Mouse (Mus musculus) forebrain, embryonic 16.5 days (tissue): ENCODE results near the gene Osbp2. TPM values are rescaled to one million over a fixed set of nuclear protein-coding genes. Genes with fewer than 3 reads are reported as not detected.

ENCODE experiments used
- ATAC-seq: fragments of 200-750 bp; cut with Nextera tagmentation; 2 replicates; pipeline ENCODE4 v1.8.0; 2017; ENCODE audit warnings: mild to moderate bottlenecking, moderate library complexity
- H3K27ac ChIP-seq: fragments of 300-500 bp; sonication (generic); 2 replicates; pipeline ENCODE4 v1.5.1; 2014; ENCODE audit warnings: low read length, control low read depth
- H3K27me3 ChIP-seq: fragments of 300-500 bp; sonication (generic); replicated peaks from 2 replicates; pipeline ENCODE4 v1.6.1; 2014; ENCODE audit warnings: low read length; ENCODE audit not compliant: control insufficient read depth, insufficient read depth
- H3K36me3 ChIP-seq: fragments of 300-500 bp; sonication (generic); 2 replicates; pipeline ENCODE4 v1.6.1; 2014; ENCODE audit not compliant: control insufficient read depth, insufficient read depth
- H3K4me1 ChIP-seq: fragments of 300-500 bp; sonication (generic); replicated peaks from 2 replicates; pipeline ENCODE4 v1.6.1; 2014; ENCODE audit warnings: low read length; ENCODE audit not compliant: control insufficient read depth, insufficient read depth
- H3K4me2 ChIP-seq: fragments of 300-500 bp; sonication (generic); 2 replicates; pipeline ENCODE4 v1.6.1; 2014; ENCODE audit warnings: mild to moderate bottlenecking, low read length, control low read depth
- H3K4me3 ChIP-seq: fragments of 300-500 bp; sonication (generic); replicated peaks from 2 replicates; pipeline ENCODE4 v1.5.1; 2014; ENCODE audit warnings: mild to moderate bottlenecking, low read length, control low read depth
- H3K9ac ChIP-seq: fragments of 300-500 bp; sonication (generic); replicated peaks from 2 replicates; pipeline ENCODE4 v1.6.1; 2014; ENCODE audit warnings: low read depth, low read length, control low read depth
- H3K9me3 ChIP-seq: fragments of 300-500 bp; sonication (generic); 2 replicates; pipeline ENCODE4 v1.6.1; 2016; ENCODE audit warnings: low read length; ENCODE audit not compliant: control insufficient read depth
- WGBS: fragments of 180-500 bp; shearing (Covaris S2); extraction: QIAGEN DNeasy Blood & Tissue Kit; methylation state at CpG from one replicate; pipeline ENCODE4 v1.1.7; 2014; 5-methylcytosine and 5-hydroxymethylcytosine counted together
- polyA plus RNA-seq: library from polyadenylated mRNA; unstranded; fragments of >200 nt; fragmentation: Nextera tagmentation; extraction: Ambion mirVana; gene quantifications from 2 replicates; pipeline ENCODE4 v1.2.1, GENCODE M21; 2015

Gene Osbp2
- polyA plus RNA-seq, 1 experiment from 2014 or later, result 19.5 TPM

DNA sequence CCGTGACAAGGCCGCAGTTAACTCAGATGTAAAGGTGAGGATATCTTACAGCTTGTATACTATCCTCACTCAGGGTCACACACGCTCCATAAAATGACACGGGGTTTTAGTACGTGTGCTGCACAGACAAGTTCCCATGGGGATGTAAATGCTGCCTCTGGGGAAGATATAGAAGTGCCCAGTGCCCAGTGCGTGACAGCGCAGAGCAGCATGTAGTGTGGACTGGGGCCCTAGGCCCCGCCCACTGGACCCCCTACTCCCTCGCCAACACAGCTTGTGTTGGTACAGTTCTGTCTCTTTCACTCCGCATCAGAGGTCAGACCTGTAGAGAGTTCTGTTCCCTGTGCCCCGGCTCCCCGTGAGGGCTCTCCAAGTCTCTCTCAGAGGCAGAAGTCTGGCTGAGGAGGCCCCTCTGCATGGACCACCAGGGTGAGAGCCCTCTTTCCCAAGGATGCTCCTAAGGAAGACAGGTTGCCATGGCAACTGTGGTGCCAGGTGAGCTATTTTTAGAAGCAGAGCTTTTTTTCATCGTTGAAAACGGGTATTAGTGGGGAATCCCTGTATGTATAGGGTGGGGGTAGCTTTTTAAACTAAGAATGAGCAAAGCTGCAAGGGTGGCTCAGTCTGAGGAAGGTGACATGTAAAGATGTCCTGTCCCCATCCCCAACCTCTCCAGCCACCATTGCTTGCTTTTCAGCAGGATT lies 129.6 kb downstream of the Osbp2 start:
- Histone ChIP-seq H3K4me3 (no peak overlapping the region), H3K27ac (peak overlapping the region; percentile 79), H3K27me3 (no peaks in the 10 kb centered on the region), H3K9ac (no peak overlapping the region), H3K36me3 (no peaks in the 10 kb centered on the region), H3K9me3 (no peaks in the 10 kb centered on the region), H3K4me1 (peaks cover 9% of the 10 kb centered on the region), H3K4me2 (no peak overlapping the region; the same call in 1 of the 2 replicates)
- WGBS, result 63% methylated on average over 14 of the region's 14 CpGs
- ATAC-seq, result peak; percentile 54; the same call in 1 of the 2 replicates

- no peak overlapping the region for H3K9ac ChIP-seq
- no peak overlapping the region for H3K27ac ChIP-seq
- H3K4me2 ChIP-seq, result no peak overlapping the region
- no peaks in the 10 kb centered on the region for H3K27me3 ChIP-seq
- H3K4me3 ChIP-seq, result no peak overlapping the region
- no peaks in the 10 kb centered on the region for H3K36me3 ChIP-seq
- ATAC-seq, result no peak
- H3K4me1 ChIP-seq, result peaks cover 11% of the 10 kb centered on the region
- WGBS, result 81% methylated on average over 4 of the region's 4 CpGs
- H3K9me3 ChIP-seq, result no peaks in the 10 kb centered on the region
These were observed 132.2 kb downstream of the Osbp2 start for GRCm38 (mm10) chr11:3731469-3731868.

GRCm38 (mm10) chr11:3727438-3728105 lies 136.1 kb downstream of the Osbp2 start:
- H3K27ac ChIP-seq, result no peak overlapping the region
- ATAC-seq, result no peak
- no peak overlapping the region for H3K9ac ChIP-seq
- no peaks in the 10 kb centered on the region for H3K27me3 ChIP-seq
- 78% methylated on average over 9 of the region's 9 CpGs for WGBS
- H3K4me1 ChIP-seq, result peaks cover 32% of the 10 kb centered on the region
- no peak overlapping the region for H3K4me3 ChIP-seq
- no peaks in the 10 kb centered on the region for H3K9me3 ChIP-seq
- no peaks in the 10 kb centered on the region for H3K36me3 ChIP-seq
- H3K4me2 ChIP-seq, result no peak overlapping the region

DNA sequence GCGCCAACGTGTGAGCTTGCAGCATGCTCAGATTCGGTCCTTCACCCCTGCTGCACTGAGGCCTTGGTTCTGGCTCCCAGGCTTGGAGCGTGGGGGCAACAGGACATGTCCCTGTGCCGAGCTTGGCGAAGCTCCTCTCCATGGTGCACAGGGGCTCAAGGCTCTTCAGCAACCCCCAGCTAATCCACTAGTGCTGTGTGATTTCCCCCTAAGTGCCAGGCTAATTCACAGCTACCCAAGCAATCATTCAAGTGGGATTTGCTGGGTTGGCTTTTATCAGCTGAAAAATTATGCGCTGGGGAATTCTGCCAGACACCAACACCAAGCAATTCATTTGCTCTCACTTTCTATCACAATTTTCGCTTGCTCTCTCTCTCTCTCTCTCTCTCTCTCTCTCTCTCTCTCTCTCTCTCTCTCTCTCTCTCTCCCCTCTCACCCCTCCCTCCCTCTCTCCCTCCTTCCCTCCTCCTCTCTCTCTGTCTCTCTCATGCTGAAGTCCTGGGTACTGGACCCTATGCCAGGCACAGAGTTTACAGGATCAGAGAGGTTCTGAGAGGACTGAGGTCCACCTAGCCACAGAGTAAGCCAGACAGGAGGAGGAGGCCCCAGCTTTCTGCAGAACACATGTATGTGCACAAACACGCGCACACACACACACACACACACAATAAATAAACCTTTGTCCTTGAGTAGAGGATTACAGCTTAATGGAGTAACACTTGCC lies 138.2 kb downstream of the Osbp2 start:
- peak; percentile 79 for ATAC-seq
- Histone ChIP-seq H3K9ac (no peak overlapping the region), H3K4me3 (no peak overlapping the region), H3K4me2 (0 out of 2 replicates have a peak overlapping the region, but pooled peaks have one; percentile 19), H3K27me3 (no peaks in the 10 kb centered on the region), H3K9me3 (no peaks in the 10 kb centered on the region), H3K36me3 (no peaks in the 10 kb centered on the region), H3K4me1 (peaks cover 32% of the 10 kb centered on the region), H3K27ac (peak overlapping the region; percentile 78)
- 32% methylated on average over 10 of the region's 10 CpGs for WGBS

- WGBS, result 58% methylated on average over 5 of the region's 5 CpGs
- Histone ChIP-seq H3K9me3 (no peaks in the 10 kb centered on the region), H3K9ac (no peak overlapping the region), H3K27ac (peak overlapping the region; percentile 78), H3K4me1 (peaks cover 32% of the 10 kb centered on the region), H3K4me3 (no peak overlapping the region), H3K27me3 (no peaks in the 10 kb centered on the region), H3K36me3 (no peaks in the 10 kb centered on the region), H3K4me2 (no peak overlapping the region)
- no peak; the same call in 1 of the 2 replicates for ATAC-seq
These were observed 139.0 kb downstream of the Osbp2 start for GRCm38 (mm10) chr11:3724726-3725125.

DNA sequence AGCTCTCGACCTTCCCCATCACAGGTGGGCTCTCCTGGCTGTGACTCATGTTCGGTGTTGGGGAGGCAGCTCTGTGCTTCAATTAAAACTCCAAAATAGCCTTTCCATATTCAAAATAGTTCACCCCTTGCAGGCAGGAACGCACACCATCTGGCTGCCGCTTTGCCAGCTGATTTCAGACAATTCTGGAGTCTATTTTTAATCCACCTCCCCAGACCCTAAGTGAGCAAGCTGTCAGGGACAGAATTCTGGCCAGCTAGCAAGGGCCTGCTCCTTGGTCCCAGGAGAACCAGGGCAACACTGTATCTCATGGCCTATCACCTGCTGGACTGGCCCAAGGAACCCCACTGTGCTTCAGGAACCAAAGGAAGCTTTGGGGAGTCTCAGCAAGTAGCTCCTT lies 139.8 kb downstream of the Osbp2 start:
- Histone ChIP-seq H3K27me3 (no peaks in the 10 kb centered on the region), H3K4me1 (peaks cover 32% of the 10 kb centered on the region), H3K27ac (no peak overlapping the region), H3K4me2 (no peak overlapping the region), H3K9ac (no peak overlapping the region), H3K4me3 (no peak overlapping the region), H3K36me3 (no peaks in the 10 kb centered on the region), H3K9me3 (no peaks in the 10 kb centered on the region)
- WGBS, result 37% methylated on average over 4 of the region's 4 CpGs
- no peak for ATAC-seq

DNA sequence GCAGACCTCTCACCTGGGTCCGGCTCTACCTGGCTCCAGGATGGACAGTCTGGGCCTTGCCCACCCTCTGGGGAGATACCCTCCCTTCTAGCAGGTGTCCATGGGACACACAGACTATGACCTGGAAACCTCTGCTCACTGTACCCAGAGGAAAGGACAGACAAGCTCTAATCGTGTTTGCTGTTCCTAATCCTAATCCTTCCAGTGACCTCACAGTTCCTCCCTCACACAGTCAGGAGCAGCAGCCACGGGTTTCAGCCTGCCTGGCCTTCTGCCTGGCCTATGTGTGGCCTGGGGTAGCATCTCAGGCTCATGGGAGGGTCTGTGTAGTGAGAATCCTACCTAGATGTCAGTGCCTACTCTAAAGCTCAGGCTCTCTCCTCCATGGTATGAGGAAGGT lies 140.8 kb downstream of the Osbp2 start:
- no peak overlapping the region for H3K4me2 ChIP-seq
- H3K27ac ChIP-seq, result no peak overlapping the region
- 46% methylated on average over 3 of the region's 3 CpGs for WGBS
- ATAC-seq, result no peak
- H3K36me3 ChIP-seq, result no peaks in the 10 kb centered on the region
- no peak overlapping the region for H3K9ac ChIP-seq
- H3K27me3 ChIP-seq, result no peaks in the 10 kb centered on the region
- no peaks in the 10 kb centered on the region for H3K9me3 ChIP-seq
- no peak overlapping the region for H3K4me3 ChIP-seq
- peaks cover 32% of the 10 kb centered on the region for H3K4me1 ChIP-seq

DNA sequence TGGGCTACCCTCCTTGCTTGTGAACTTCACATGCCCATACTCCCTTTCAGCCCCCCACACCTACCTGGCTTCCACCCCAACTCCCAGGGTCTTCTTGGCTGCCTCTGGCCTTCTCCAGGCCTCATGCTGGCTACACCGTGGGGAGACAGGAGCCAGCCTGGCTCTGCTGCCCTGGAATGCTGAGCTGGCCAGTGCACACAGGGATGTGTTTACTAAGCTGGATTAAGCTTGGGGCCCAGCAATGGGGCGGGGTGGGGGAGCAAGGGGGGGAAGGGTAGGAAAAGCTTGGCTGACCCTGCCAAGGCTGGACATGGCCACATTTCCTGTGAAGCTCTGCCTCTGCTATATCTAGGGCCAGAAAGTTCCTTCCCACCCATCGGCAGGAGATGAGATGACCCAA lies 141.7 kb downstream of the Osbp2 start:
- WGBS, result 44% methylated on average over 3 of the region's 3 CpGs
- no peak overlapping the region for H3K4me2 ChIP-seq
- H3K9ac ChIP-seq, result no peak overlapping the region
- no peaks in the 10 kb centered on the region for H3K36me3 ChIP-seq
- no peaks in the 10 kb centered on the region for H3K9me3 ChIP-seq
- H3K4me3 ChIP-seq, result no peak overlapping the region
- no peak for ATAC-seq
- no peaks in the 10 kb centered on the region for H3K27me3 ChIP-seq
- peaks cover 32% of the 10 kb centered on the region for H3K4me1 ChIP-seq
- H3K27ac ChIP-seq, result no peak overlapping the region

DNA sequence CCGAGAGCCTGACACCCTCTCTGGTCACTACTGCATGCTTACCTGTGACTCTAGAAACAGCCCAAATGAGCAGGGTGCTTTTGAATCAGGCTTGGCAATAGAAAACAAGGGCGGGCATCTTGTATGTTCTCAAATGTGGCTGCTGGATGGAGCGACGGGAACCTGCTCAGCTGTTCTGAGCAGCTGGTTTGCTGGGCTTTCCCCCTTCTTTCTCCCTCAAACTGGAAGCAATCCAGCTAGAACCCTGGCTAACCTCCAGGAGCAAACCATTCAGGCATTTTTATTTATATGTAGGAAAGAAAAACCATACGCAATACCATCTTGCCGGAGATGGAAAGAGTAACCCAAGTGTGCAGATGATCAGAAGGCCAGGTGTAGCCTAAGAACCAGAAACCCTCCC lies 147.0 kb downstream of the Osbp2 start:
- Histone ChIP-seq H3K27ac (peak overlapping the region; percentile 17; the same call in 1 of the 2 replicates), H3K36me3 (no peaks in the 10 kb centered on the region), H3K4me1 (peaks cover 5% of the 10 kb centered on the region; the same call in 1 of the 2 replicates), H3K9ac (no peak overlapping the region), H3K27me3 (no peaks in the 10 kb centered on the region), H3K9me3 (no peaks in the 10 kb centered on the region), H3K4me2 (no peak overlapping the region), H3K4me3 (no peak overlapping the region)
- WGBS, result 53% methylated on average over 6 of the region's 6 CpGs
- ATAC-seq, result no peak
